In the genomic region with DNA sequence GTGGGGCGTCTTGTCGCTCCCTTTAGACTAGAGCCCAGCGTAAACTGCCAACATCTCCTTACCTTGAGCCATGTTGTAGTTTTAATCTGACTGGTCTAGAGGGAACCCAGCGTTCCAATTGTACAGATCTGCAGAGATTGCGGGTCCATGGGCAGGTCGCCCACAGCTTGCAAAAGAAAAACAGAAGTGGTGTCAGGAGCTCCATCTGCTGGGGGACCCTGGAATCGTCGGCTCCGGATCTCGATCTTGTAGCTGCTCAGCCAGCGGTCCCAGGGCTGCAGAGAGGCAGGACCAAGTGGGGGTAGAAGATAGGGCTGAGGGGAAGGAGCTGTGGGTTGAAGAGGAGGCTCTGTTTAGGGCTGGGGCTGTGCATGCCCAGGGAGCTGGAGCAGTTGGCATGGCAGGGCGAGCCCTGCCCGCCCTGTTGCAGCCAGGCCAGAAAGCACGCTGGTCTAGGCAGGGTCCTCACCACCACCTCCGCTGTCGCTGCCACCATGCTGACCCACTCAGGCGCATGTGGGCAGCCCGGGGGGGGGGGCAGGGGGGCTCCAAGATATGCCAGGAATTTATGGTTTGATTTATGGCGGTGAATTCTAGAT, we compare ENCODE assay signal across 8 mouse cellular contexts. TPM values are rescaled to one million over a fixed set of nuclear protein-coding genes. Genes with fewer than 3 reads are reported as not detected.
DNase-seq lines count a peak whose midpoint lies in the region; ATAC-seq and TF ChIP-seq lines count a peak whose summit lies in the region.

No protein-coding gene starts in this region.

- TF ChIP-seq CTCF in left cerebral cortex, adult 2 months (IDR thresholded peaks at IDR 0.05): peak; percentile 54

- H3K4me3 ChIP-seq in forebrain, embryonic 10.5 days: no peak overlapping the region
- H3K4me3 ChIP-seq in forebrain, embryonic 16.5 days (replicated peaks; ENCODE audit: low read length): no peak overlapping the region
- H3K4me3 ChIP-seq in left cerebral cortex, adult 2 months: no peak overlapping the region
- no peak overlapping the region for H3K4me3 ChIP-seq in midbrain, embryonic 13.5 days (replicated peaks)

- intact Hi-C loops in left cerebral cortex, adult 2 months (cut with DNase I): no loop called here

- no peak overlapping the region for H3K9ac ChIP-seq in forebrain, embryonic 16.5 days (replicated peaks; ENCODE audit: low read depth, low read length)
- no peak overlapping the region for H3K9ac ChIP-seq in midbrain, embryonic 13.5 days (replicated peaks)

- H3K27me3 ChIP-seq in forebrain, embryonic 10.5 days (ENCODE audit: poor library complexity, severe bottlenecking): no peaks in the 10 kb centered on the region
- H3K27me3 ChIP-seq in forebrain, embryonic 16.5 days (replicated peaks; ENCODE audit: control insufficient read depth, insufficient read depth, low read length): no peaks in the 10 kb centered on the region
- H3K27me3 ChIP-seq in midbrain, embryonic 13.5 days: no peaks in the 10 kb centered on the region

- no peak overlapping the region for H3K4me2 ChIP-seq in forebrain, embryonic 16.5 days (ENCODE audit: low read length)
- peak overlapping the region; percentile 16; the same call in 1 of the 2 replicates for H3K4me2 ChIP-seq in midbrain, embryonic 13.5 days (replicated peaks)

- no peak overlapping the region for H3K27ac ChIP-seq in forebrain, embryonic 10.5 days
- no peak overlapping the region for H3K27ac ChIP-seq in forebrain, embryonic 16.5 days (ENCODE audit: low read length)
- no peak overlapping the region for H3K27ac ChIP-seq in left cerebral cortex, adult 2 months
- no peak overlapping the region for H3K27ac ChIP-seq in midbrain, embryonic 13.5 days

- H3K36me3 ChIP-seq in forebrain, embryonic 10.5 days (replicated peaks): no peaks in the 10 kb centered on the region
- no peaks in the 10 kb centered on the region for H3K36me3 ChIP-seq in forebrain, embryonic 16.5 days (ENCODE audit: control insufficient read depth, insufficient read depth)
- no peaks in the 10 kb centered on the region for H3K36me3 ChIP-seq in midbrain, embryonic 13.5 days

- peaks cover 19% of the 10 kb centered on the region; the same call in 1 of the 2 replicates for H3K9me3 ChIP-seq in forebrain, embryonic 10.5 days
- no peaks in the 10 kb centered on the region for H3K9me3 ChIP-seq in forebrain, embryonic 16.5 days (ENCODE audit: control insufficient read depth, low read length)
- no peaks in the 10 kb centered on the region for H3K9me3 ChIP-seq in midbrain, embryonic 13.5 days

- ATAC-seq in forebrain, embryonic 16.5 days: no peak; the same call in 1 of the 2 replicates
- peak; percentile 47 for ATAC-seq in frontal cortex, adult (ENCODE audit: low TSS enrichment)
- peak; percentile 48; the same call in 1 of the 2 replicates for ATAC-seq in midbrain, embryonic 13.5 days

- WGBS in forebrain, embryonic 10.5 days: 56% methylated on average over 19 of the region's 19 CpGs
- 58% methylated on average over 19 of the region's 19 CpGs for WGBS in forebrain, embryonic 16.5 days
- 56% methylated on average over 19 of the region's 19 CpGs for WGBS in midbrain, embryonic 13.5 days

- DNase-seq in forebrain, embryonic 10.5 days (ENCODE audit: extremely low spot score, low spot score): peak; percentile 40
- DNase-seq in 3T3-L1 (ENCODE audit: low read depth, low spot score): peak; percentile 48
- DNase-seq in adrenal gland, postnatal 25 days: peak; percentile 31
- peak in 1 of 2 experiments; percentile 44 for DNase-seq in left cerebral cortex, adult 2 months (ENCODE audit: extremely low spot score in 1 of 2, low spot score in 2 of 2)
- peak; percentile 68 for DNase-seq in testis, postnatal 10 days (ENCODE audit: low spot score)

- no peaks in the 10 kb centered on the region for H3K4me1 ChIP-seq in forebrain, embryonic 10.5 days
- H3K4me1 ChIP-seq in forebrain, embryonic 16.5 days (replicated peaks; ENCODE audit: control insufficient read depth, insufficient read depth, low read length): no peaks in the 10 kb centered on the region
- H3K4me1 ChIP-seq in midbrain, embryonic 13.5 days (replicated peaks): no peaks in the 10 kb centered on the region

RNA-seq across cellular contexts. Expression of a gene that starts 21.3 kb away (rescaled TPM):
- polyA plus RNA-seq in forebrain, embryonic 10.5 days (2016; fragmentation: Nextera tagmentation; extraction: Ambion mirVana): 103 and 104 TPM in 2 replicates
- 25.4 and 26.0 TPM in 2 replicates for polyA plus RNA-seq in forebrain, embryonic 16.5 days (2015; fragmentation: Nextera tagmentation; extraction: Ambion mirVana)
- total RNA-seq in adrenal gland, postnatal 25 days (2021): 3.3 and 4.5 TPM in 2 replicates
- 1 to 10 TPM in 1 of 2 experiments, under 1 TPM in 1; 1.00 to 1.1 TPM for total RNA-seq in left cerebral cortex, adult 2 months (2021)
- polyA plus RNA-seq in midbrain, embryonic 13.5 days (2015; fragmentation: Nextera tagmentation; extraction: Ambion mirVana): 25.4 and 25.7 TPM in 2 replicates
